Mouse (Mus musculus): Measurements from ENCODE around the gene Scamp5. TPM values are rescaled to one million over a fixed set of nuclear protein-coding genes. Genes with fewer than 3 reads are reported as not detected.
A peak's percentile ranks its signal among the peaks of the same experiment; 100 is the strongest.

Gene Scamp5
- 165 and 168 TPM in 2 replicates for polyA plus RNA-seq (2015; fragmentation: Nextera tagmentation; extraction: Ambion mirVana)

GRCm38 (mm10) chr9:57467896-57468549, at the start of gene Scamp5:
TSS of gene Scamp5 (minus strand) at chr9:57468060.
- peaks cover 21% of the 10 kb centered on the region for H3K4me1 ChIP-seq (ENCODE audit: control insufficient read depth, insufficient read depth, low read depth, low read length)
- no peaks in the 10 kb centered on the region for H3K36me3 ChIP-seq (ENCODE audit: control insufficient read depth, insufficient read depth, low read length)
- peak within 1 kb of the TSS; percentile 84 for H3K4me3 ChIP-seq (ENCODE audit: low read length)
- peak within 1 kb of the TSS; percentile 89 for H3K27ac ChIP-seq (ENCODE audit: low read depth, low read length)
- ATAC-seq, result peak; percentile 94
- peak within 1 kb of the TSS; percentile 97 for H3K9ac ChIP-seq (ENCODE audit: low read depth, low read length)
- H3K27me3 ChIP-seq (replicated peaks; ENCODE audit: control insufficient read depth, insufficient read depth, low read length), result peaks cover 2% of the 10 kb centered on the region; the same call in 1 of the 2 replicates
- 2% methylated on average over 48 of the region's 48 CpGs for WGBS
- H3K9me3 ChIP-seq (ENCODE audit: control insufficient read depth, low read length), result no peaks in the 10 kb centered on the region
- peak within 1 kb of the TSS; percentile 79 for H3K4me2 ChIP-seq (ENCODE audit: low read length)

GRCm38 (mm10) chr9:57517113-57517512, 49.3 kb upstream of the Scamp5 start:
- no peak overlapping the region for H3K4me3 ChIP-seq (ENCODE audit: low read length)
- peak overlapping the region; percentile 48; the same call in 1 of the 2 replicates for H3K27ac ChIP-seq (ENCODE audit: low read depth, low read length)
- no peak overlapping the region for H3K4me2 ChIP-seq (ENCODE audit: low read length)
- ATAC-seq, result no peak
- no peaks in the 10 kb centered on the region for H3K9me3 ChIP-seq (ENCODE audit: control insufficient read depth, low read length)
- WGBS, result 6% methylated on average over 3 of the region's 3 CpGs
- peaks cover 4% of the 10 kb centered on the region for H3K4me1 ChIP-seq (ENCODE audit: control insufficient read depth, insufficient read depth, low read depth, low read length)
- H3K27me3 ChIP-seq (replicated peaks; ENCODE audit: control insufficient read depth, insufficient read depth, low read length), result no peaks in the 10 kb centered on the region
- no peak overlapping the region; the same call in 1 of the 2 replicates for H3K9ac ChIP-seq (ENCODE audit: low read depth, low read length)
- no peaks in the 10 kb centered on the region for H3K36me3 ChIP-seq (ENCODE audit: control insufficient read depth, insufficient read depth, low read length)

GRCm38 (mm10) chr9:57510577-57510976, 42.7 kb upstream of the Scamp5 start:
- peaks cover under 1% of the 10 kb centered on the region; the same call in 1 of the 2 replicates for H3K27me3 ChIP-seq (replicated peaks; ENCODE audit: control insufficient read depth, insufficient read depth, low read length)
- H3K9ac ChIP-seq (ENCODE audit: low read depth, low read length), result no peak overlapping the region
- H3K36me3 ChIP-seq (ENCODE audit: control insufficient read depth, insufficient read depth, low read length), result no peaks in the 10 kb centered on the region
- no peak overlapping the region for H3K4me2 ChIP-seq (ENCODE audit: low read length)
- no peaks in the 10 kb centered on the region for H3K9me3 ChIP-seq (ENCODE audit: control insufficient read depth, low read length)
- H3K27ac ChIP-seq (ENCODE audit: low read depth, low read length), result no peak overlapping the region
- 50% methylated on average over 2 of the region's 2 CpGs for WGBS
- peaks cover 4% of the 10 kb centered on the region; the same call in 1 of the 2 replicates for H3K4me1 ChIP-seq (ENCODE audit: control insufficient read depth, insufficient read depth, low read depth, low read length)
- no peak for ATAC-seq
- H3K4me3 ChIP-seq (ENCODE audit: low read length), result no peak overlapping the region

GRCm38 (mm10) chr9:57505700-57506099, 37.8 kb upstream of the Scamp5 start:
- 6% methylated on average over 8 of the region's 8 CpGs for WGBS
- Histone ChIP-seq H3K4me2 (ENCODE audit: low read length) (peak overlapping the region; percentile 96), H3K4me1 (ENCODE audit: control insufficient read depth, insufficient read depth, low read depth, low read length) (peaks cover 46% of the 10 kb centered on the region), H3K36me3 (ENCODE audit: control insufficient read depth, insufficient read depth, low read length) (no peaks in the 10 kb centered on the region), H3K4me3 (ENCODE audit: low read length) (0 out of 2 replicates have a peak overlapping the region, but pooled peaks have one; percentile 1), H3K9me3 (ENCODE audit: control insufficient read depth, low read length) (no peaks in the 10 kb centered on the region), H3K27me3 (replicated peaks; ENCODE audit: control insufficient read depth, insufficient read depth, low read length) (peaks cover 21% of the 10 kb centered on the region), H3K9ac (ENCODE audit: low read depth, low read length) (peak overlapping the region; percentile 23; the same call in 1 of the 2 replicates), H3K27ac (ENCODE audit: low read depth, low read length) (peak overlapping the region; percentile 49)
- ATAC-seq, result peak; percentile 67

- peaks cover 21% of the 10 kb centered on the region for H3K27me3 ChIP-seq (replicated peaks; ENCODE audit: control insufficient read depth, insufficient read depth, low read length)
- no peak for ATAC-seq
- peaks cover 46% of the 10 kb centered on the region for H3K4me1 ChIP-seq (ENCODE audit: control insufficient read depth, insufficient read depth, low read depth, low read length)
- H3K9ac ChIP-seq (ENCODE audit: low read depth, low read length), result no peak overlapping the region
- WGBS, result 44% methylated on average over 10 of the region's 10 CpGs
- no peaks in the 10 kb centered on the region for H3K36me3 ChIP-seq (ENCODE audit: control insufficient read depth, insufficient read depth, low read length)
- peak overlapping the region; percentile 49 for H3K27ac ChIP-seq (ENCODE audit: low read depth, low read length)
- peak overlapping the region; percentile 96 for H3K4me2 ChIP-seq (ENCODE audit: low read length)
- H3K9me3 ChIP-seq (ENCODE audit: control insufficient read depth, low read length), result no peaks in the 10 kb centered on the region
- H3K4me3 ChIP-seq (ENCODE audit: low read length), result peak overlapping the region; percentile 48
Observed at GRCm38 (mm10) chr9:57504891-57505290, 37.0 kb upstream of the Scamp5 start.

- peak overlapping the region; percentile 48 for H3K4me3 ChIP-seq (ENCODE audit: low read length)
- peaks cover 25% of the 10 kb centered on the region for H3K27me3 ChIP-seq (replicated peaks; ENCODE audit: control insufficient read depth, insufficient read depth, low read length)
- 1% methylated on average over 32 of the region's 34 CpGs for WGBS
- H3K4me2 ChIP-seq (ENCODE audit: low read length), result peak overlapping the region; percentile 96
- ATAC-seq, result peak; percentile 71
- no peak overlapping the region for H3K27ac ChIP-seq (ENCODE audit: low read depth, low read length)
- peaks cover 46% of the 10 kb centered on the region for H3K4me1 ChIP-seq (ENCODE audit: control insufficient read depth, insufficient read depth, low read depth, low read length)
- H3K36me3 ChIP-seq (ENCODE audit: control insufficient read depth, insufficient read depth, low read length), result no peaks in the 10 kb centered on the region
- peak overlapping the region; percentile 68 for H3K9ac ChIP-seq (ENCODE audit: low read depth, low read length)
- no peaks in the 10 kb centered on the region for H3K9me3 ChIP-seq (ENCODE audit: control insufficient read depth, low read length)
Observed at GRCm38 (mm10) chr9:57504381-57504700, 36.5 kb upstream of the Scamp5 start.

GRCm38 (mm10) chr9:57503622-57504380, 35.9 kb upstream of the Scamp5 start, which contains the start of gene Rpp25:
TSS of gene Rpp25 (plus strand) at chr9:57504026.
- peaks cover 25% of the 10 kb centered on the region for H3K27me3 ChIP-seq (replicated peaks; ENCODE audit: control insufficient read depth, insufficient read depth, low read length)
- ATAC-seq, result peak; percentile 40; the same call in 1 of the 2 replicates
- WGBS, result under 1% methylated on average over 43 of the region's 46 CpGs
- peak within 1 kb of the TSS; percentile 48 for H3K4me3 ChIP-seq (ENCODE audit: low read length)
- H3K27ac ChIP-seq (ENCODE audit: low read depth, low read length), result peak within 1 kb of the TSS; percentile 49; the same call in 1 of the 2 replicates
- H3K36me3 ChIP-seq (ENCODE audit: control insufficient read depth, insufficient read depth, low read length), result no peaks in the 10 kb centered on the region
- no peaks in the 10 kb centered on the region for H3K9me3 ChIP-seq (ENCODE audit: control insufficient read depth, low read length)
- H3K9ac ChIP-seq (ENCODE audit: low read depth, low read length), result peak within 1 kb of the TSS; percentile 68
- peak within 1 kb of the TSS; percentile 96 for H3K4me2 ChIP-seq (ENCODE audit: low read length)
- H3K4me1 ChIP-seq (ENCODE audit: control insufficient read depth, insufficient read depth, low read depth, low read length), result peaks cover 46% of the 10 kb centered on the region

GRCm38 (mm10) chr9:57502911-57503621, 35.2 kb upstream of the Scamp5 start:
- peaks cover 49% of the 10 kb centered on the region for H3K4me1 ChIP-seq (ENCODE audit: control insufficient read depth, insufficient read depth, low read depth, low read length)
- H3K36me3 ChIP-seq (ENCODE audit: control insufficient read depth, insufficient read depth, low read length), result no peaks in the 10 kb centered on the region
- H3K4me3 ChIP-seq (ENCODE audit: low read length), result peak overlapping the region; percentile 48
- H3K4me2 ChIP-seq (ENCODE audit: low read length), result peak overlapping the region; percentile 96
- H3K9ac ChIP-seq (ENCODE audit: low read depth, low read length), result peak overlapping the region; percentile 68
- 3% methylated on average over 23 of the region's 23 CpGs for WGBS
- no peaks in the 10 kb centered on the region for H3K9me3 ChIP-seq (ENCODE audit: control insufficient read depth, low read length)
- ATAC-seq, result no peak
- H3K27me3 ChIP-seq (replicated peaks; ENCODE audit: control insufficient read depth, insufficient read depth, low read length), result peaks cover 25% of the 10 kb centered on the region
- H3K27ac ChIP-seq (ENCODE audit: low read depth, low read length), result no peak overlapping the region

All from hindbrain, embryonic 16.5 days (tissue).